Mouse (Mus musculus) neural tube, embryonic 14.5 days (tissue): ENCODE results near the gene Pla2r1. TPM values are rescaled to one million over a fixed set of nuclear protein-coding genes. Genes with fewer than 3 reads are reported as not detected.

Experiments
- ATAC-seq: fragments of 200-750 bp; cut with Nextera tagmentation; 2 replicates; pipeline ENCODE4 v1.8.0; 2017; ENCODE audit warnings: low read depth, mild to moderate bottlenecking, moderate TSS enrichment, moderate library complexity
- H3K27ac ChIP-seq: fragments of 300-500 bp; sonication (generic); 2 replicates; pipeline ENCODE4 v1.5.1; 2014; ENCODE audit warnings: low read depth, mild to moderate bottlenecking, control low read depth, low read length, moderate library complexity, mixed read lengths
- H3K27me3 ChIP-seq: fragments of 300-500 bp; sonication (generic); 2 replicates; pipeline ENCODE4 v1.6.1; 2014; ENCODE audit warnings: low read length; ENCODE audit not compliant: control insufficient read depth, insufficient read depth
- H3K36me3 ChIP-seq: fragments of 300-500 bp; sonication (generic); 2 replicates; pipeline ENCODE4 v1.6.1; 2014; ENCODE audit warnings: low read length, mixed read lengths; ENCODE audit not compliant: control insufficient read depth, insufficient read depth
- H3K4me1 ChIP-seq: fragments of 300-500 bp; sonication (generic); 2 replicates; pipeline ENCODE4 v1.6.1; 2014; ENCODE audit warnings: low read length; ENCODE audit not compliant: control insufficient read depth, insufficient read depth
- H3K4me2 ChIP-seq: fragments of 300-500 bp; sonication (generic); 2 replicates; pipeline ENCODE4 v1.6.1; 2014; ENCODE audit warnings: mild to moderate bottlenecking, low read depth, low read length, control low read depth
- H3K4me3 ChIP-seq: fragments of 300-500 bp; sonication (generic); 2 replicates; pipeline ENCODE4 v1.5.1; 2014; ENCODE audit warnings: low read depth, low read length, control low read depth, mixed read lengths
- H3K9ac ChIP-seq: fragments of 300-500 bp; sonication (generic); replicated peaks from 2 replicates; pipeline ENCODE4 v1.6.1; 2014; ENCODE audit warnings: low read depth, mild to moderate bottlenecking, control low read depth, low read length, mixed read lengths
- H3K9me3 ChIP-seq: fragments of 300-500 bp; sonication (generic); 2 replicates; pipeline ENCODE4 v1.6.1; 2016; ENCODE audit warnings: low read length; ENCODE audit not compliant: control insufficient read depth
- WGBS: fragments of 180-500 bp; shearing (Covaris S2); extraction: QIAGEN DNeasy Blood & Tissue Kit; methylation state at CpG from one replicate; pipeline ENCODE4 v1.1.7; 2014; 5-methylcytosine and 5-hydroxymethylcytosine counted together
- polyA plus RNA-seq: library from polyadenylated mRNA; unstranded; fragments of >200 nt; fragmentation: Nextera tagmentation; extraction: Ambion mirVana; gene quantifications from 2 replicates; pipeline ENCODE4 v1.2.1, GENCODE M21; 2014

The Pla2r1 gene
- polyA plus RNA-seq, 1 experiment from 2014 or later, result 0.51 TPM

GRCm38 (mm10) chr2:60393786-60394185, 159.3 kb downstream of the Pla2r1 start:
- 83% methylated on average over 6 of the region's 6 CpGs for WGBS
- Histone ChIP-seq H3K9me3 (no peaks in the 10 kb centered on the region), H3K27ac (no peak overlapping the region), H3K4me2 (no peak overlapping the region), H3K4me1 (no peaks in the 10 kb centered on the region), H3K9ac (no peak overlapping the region), H3K27me3 (no peaks in the 10 kb centered on the region), H3K36me3 (no peaks in the 10 kb centered on the region), H3K4me3 (no peak overlapping the region)
- ATAC-seq, result no peak

GRCm38 (mm10) chr2:60392286-60392685, 160.8 kb downstream of the Pla2r1 start:
- WGBS, result 90% methylated on average over 4 of the region's 4 CpGs
- Histone ChIP-seq H3K27ac (no peak overlapping the region), H3K4me2 (no peak overlapping the region), H3K4me1 (no peaks in the 10 kb centered on the region), H3K9ac (no peak overlapping the region), H3K4me3 (no peak overlapping the region), H3K9me3 (no peaks in the 10 kb centered on the region), H3K27me3 (no peaks in the 10 kb centered on the region), H3K36me3 (no peaks in the 10 kb centered on the region)
- no peak for ATAC-seq

DNA sequence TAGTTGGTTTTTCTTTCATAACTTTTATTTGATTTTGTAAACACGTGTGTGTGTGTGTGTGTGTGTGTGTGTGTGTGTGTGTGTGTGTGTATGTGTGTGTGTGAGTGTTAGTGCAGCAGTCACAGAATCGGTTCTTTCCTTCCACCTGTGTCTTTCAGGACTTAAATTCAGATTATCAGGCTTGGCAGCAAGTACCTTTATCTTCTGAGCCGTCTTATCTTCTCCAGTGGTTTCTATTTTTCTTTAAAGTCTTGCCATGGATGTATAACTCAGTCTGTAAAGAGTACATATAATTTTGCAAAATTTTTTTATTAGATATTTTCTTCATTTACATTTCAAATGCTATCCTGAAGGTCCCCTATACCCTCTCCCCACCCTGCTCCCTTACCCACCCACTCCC, 165.7 kb downstream of the Pla2r1 start:
- no peak overlapping the region for H3K27ac ChIP-seq
- 89% methylated on average over 3 of the region's 3 CpGs for WGBS
- ATAC-seq, result no peak

DNA sequence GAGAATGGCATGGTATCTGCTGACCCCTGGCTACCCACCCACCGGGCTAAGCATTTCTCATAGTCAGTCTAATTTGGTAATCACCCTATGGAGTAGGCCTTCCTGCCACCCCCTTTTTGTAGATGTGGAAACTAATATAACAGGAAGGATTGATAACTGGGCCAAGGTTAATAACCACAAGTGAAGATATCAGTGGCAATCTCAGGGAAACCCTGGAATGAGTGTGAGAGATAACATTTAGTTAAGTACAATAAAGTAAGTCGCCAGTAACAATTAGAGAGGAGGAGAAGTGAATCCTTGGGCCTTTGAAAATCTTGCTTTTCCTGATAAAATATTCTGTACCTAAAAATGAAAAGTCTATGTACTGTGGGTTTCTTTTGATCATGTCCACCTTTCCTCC, 166.3 kb downstream of the Pla2r1 start:
- Histone ChIP-seq H3K9me3 (no peaks in the 10 kb centered on the region), H3K4me1 (no peaks in the 10 kb centered on the region), H3K36me3 (no peaks in the 10 kb centered on the region), H3K27me3 (0 out of 2 replicates have a peak, but pooled peaks cover under 1% of the 10 kb centered on the region), H3K4me3 (no peak overlapping the region), H3K27ac (no peak overlapping the region), H3K9ac (no peak overlapping the region), H3K4me2 (no peak overlapping the region)
- ATAC-seq, result no peak
- 96% methylated on average over 2 of the region's 2 CpGs for WGBS

More for the DNA sequence above, 165.7 kb downstream of the Pla2r1 start:
- no peaks in the 10 kb centered on the region for H3K9me3 ChIP-seq
- no peaks in the 10 kb centered on the region for H3K4me1 ChIP-seq
- no peak overlapping the region for H3K9ac ChIP-seq
- no peak overlapping the region for H3K4me3 ChIP-seq
- H3K27me3 ChIP-seq, result no peaks in the 10 kb centered on the region
- no peaks in the 10 kb centered on the region for H3K36me3 ChIP-seq
- no peak overlapping the region for H3K4me2 ChIP-seq

DNA sequence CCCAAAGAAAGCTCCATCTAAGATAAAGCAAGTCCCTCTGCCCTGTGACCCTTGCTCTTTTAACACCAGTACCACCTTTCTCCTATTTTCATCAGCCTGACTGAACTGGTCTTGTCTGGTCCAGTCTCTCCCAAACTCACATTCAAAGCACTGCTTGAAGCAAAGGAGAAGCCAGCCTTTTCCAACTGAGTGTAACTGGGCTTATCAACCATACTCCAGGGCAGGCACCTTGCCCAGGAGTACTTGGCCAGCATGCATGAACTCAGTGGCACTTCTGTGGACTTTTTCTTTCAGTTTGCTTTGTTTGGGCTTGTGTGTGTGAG, 168.4 kb downstream of the Pla2r1 start:
- Histone ChIP-seq H3K9ac (no peak overlapping the region), H3K27ac (no peak overlapping the region), H3K4me1 (no peaks in the 10 kb centered on the region), H3K4me3 (no peak overlapping the region), H3K9me3 (no peaks in the 10 kb centered on the region), H3K36me3 (no peaks in the 10 kb centered on the region), H3K4me2 (no peak overlapping the region), H3K27me3 (0 out of 2 replicates have a peak, but pooled peaks cover 4% of the 10 kb centered on the region)
- no peak for ATAC-seq

- Histone ChIP-seq H3K4me1 (no peaks in the 10 kb centered on the region), H3K4me2 (no peak overlapping the region), H3K4me3 (no peak overlapping the region), H3K9ac (no peak overlapping the region), H3K27ac (no peak overlapping the region), H3K27me3 (0 out of 2 replicates have a peak, but pooled peaks cover 4% of the 10 kb centered on the region), H3K9me3 (no peaks in the 10 kb centered on the region), H3K36me3 (no peaks in the 10 kb centered on the region)
- 44% methylated on average over 7 of the region's 7 CpGs for WGBS
- ATAC-seq, result no peak
Observed at GRCm38 (mm10) chr2:60384083-60384762, 168.9 kb downstream of the Pla2r1 start.

GRCm38 (mm10) chr2:60382858-60383669, 170.0 kb downstream of the Pla2r1 start, which contains the start of gene Ly75:
Ly75 (minus strand) TSS chr2:60383303.
- H3K9me3 ChIP-seq, result no peaks in the 10 kb centered on the region
- H3K4me1 ChIP-seq, result no peaks in the 10 kb centered on the region
- WGBS, result 2% methylated on average over 46 of the region's 46 CpGs
- H3K36me3 ChIP-seq, result no peaks in the 10 kb centered on the region
- peak within 1 kb of the TSS; percentile 82 for H3K4me2 ChIP-seq
- H3K27ac ChIP-seq, result no peak within 1 kb of the TSS
- peak within 1 kb of the TSS; percentile 39; the same call in 1 of the 2 replicates for H3K9ac ChIP-seq
- 0 out of 2 replicates have a peak, but pooled peaks cover 4% of the 10 kb centered on the region for H3K27me3 ChIP-seq
- peak within 1 kb of the TSS; percentile 39 for H3K4me3 ChIP-seq
- ATAC-seq, result peak; percentile 99

GRCm38 (mm10) chr2:60382346-60382745, 170.8 kb downstream of the Pla2r1 start:
- ATAC-seq, result no peak
- H3K27ac ChIP-seq, result no peak overlapping the region
- no peaks in the 10 kb centered on the region for H3K9me3 ChIP-seq
- H3K9ac ChIP-seq, result no peak overlapping the region
- 69% methylated on average over 3 of the region's 3 CpGs for WGBS
- H3K36me3 ChIP-seq, result no peaks in the 10 kb centered on the region
- H3K4me2 ChIP-seq, result peak overlapping the region; percentile 82; the same call in 1 of the 2 replicates
- no peaks in the 10 kb centered on the region for H3K4me1 ChIP-seq
- H3K27me3 ChIP-seq, result 0 out of 2 replicates have a peak, but pooled peaks cover 4% of the 10 kb centered on the region
- no peak overlapping the region for H3K4me3 ChIP-seq

DNA sequence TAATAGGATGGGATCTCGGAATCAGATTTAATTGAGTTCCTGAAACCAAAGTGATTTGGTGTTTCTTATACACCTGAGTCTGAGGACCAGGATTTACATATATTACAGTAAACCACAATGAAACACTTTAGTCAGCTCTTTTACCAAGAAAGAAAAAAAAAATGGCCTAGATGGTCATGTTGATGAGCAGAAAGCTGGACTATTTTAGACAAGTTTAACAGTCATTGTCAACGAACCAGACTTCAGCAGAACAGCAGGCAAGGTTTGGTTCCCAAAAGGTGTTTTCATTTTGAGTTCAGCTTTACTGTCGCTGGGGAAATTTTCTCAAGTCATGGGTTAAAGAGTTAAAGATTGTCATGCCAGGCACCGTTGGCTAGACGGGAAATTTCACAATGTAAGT, 175.8 kb downstream of the Pla2r1 start:
- Histone ChIP-seq H3K9ac (no peak overlapping the region), H3K36me3 (no peaks in the 10 kb centered on the region), H3K27me3 (0 out of 2 replicates have a peak, but pooled peaks cover 4% of the 10 kb centered on the region), H3K4me2 (no peak overlapping the region), H3K4me3 (no peak overlapping the region), H3K4me1 (no peaks in the 10 kb centered on the region), H3K9me3 (no peaks in the 10 kb centered on the region), H3K27ac (no peak overlapping the region)
- 90% methylated on average over 5 of the region's 5 CpGs for WGBS
- no peak for ATAC-seq
